Mouse (Mus musculus) E14TG2a.4 (cell line): ENCODE measurements at regions not wholly inside any gene's neighbourhood (a gene's known extent, or its start where the extent isn't known, plus 50 kb on each side); places are given as distances from the start of the nearest gene placed in this dataset.

ENCODE experiments used
- CTCF ChIP-seq: conservative IDR thresholded peaks from 2 replicates; pipeline ENCODE4 v1.5.1; 2014; ENCODE audit warnings: low read length
- NANOG ChIP-seq: IDR thresholded peaks from 2 replicates; pipeline ENCODE4 v1.6.1; 2014; ENCODE audit warnings: borderline replicate concordance, low read length, mixed read lengths

DNA sequence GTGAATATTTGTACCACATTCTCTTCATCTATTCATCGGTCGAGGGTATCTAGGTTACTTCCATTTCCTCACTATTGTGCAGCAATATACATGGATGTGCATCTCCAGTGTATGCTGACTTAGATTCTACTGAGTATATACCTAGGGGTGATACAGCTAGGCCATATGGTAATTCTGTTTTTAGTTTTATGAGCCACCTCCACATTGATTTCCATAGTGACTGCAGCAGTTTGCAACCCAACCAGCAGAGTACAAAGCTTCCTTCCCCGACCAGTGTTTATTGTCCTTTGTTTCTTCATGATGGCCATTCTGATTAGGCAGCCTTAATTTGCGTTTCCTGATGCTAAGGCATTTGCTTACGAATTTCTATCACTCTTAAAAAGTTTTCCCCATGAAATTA, 111.1 kb upstream of the Slc39a10 start:
- TF ChIP-seq CTCF, result no peak
- no peak for TF ChIP-seq NANOG
